Mouse (Mus musculus) retina, postnatal 1 day (tissue): ENCODE data around the gene D630003M21Rik.

Experiments used
- DNase-seq: peaks from one replicate; pipeline ENCODE4 v3.0.0-alpha.2; 2012

Gene D630003M21Rik

GRCm38 (mm10) chr2:158228670-158229502 lies at the start of gene D630003M21Rik:
Gene D630003M21Rik (minus strand): TSS chr2:158229222.
- peak; percentile 81 for DNase-seq

GRCm38 (mm10) chr2:158276878-158277277 lies 47.9 kb upstream of the D630003M21Rik start:
- DNase-seq: no peak

GRCm38 (mm10) chr2:158276451-158276850 lies 47.4 kb upstream of the D630003M21Rik start:
- DNase-seq: no peak

- no peak for DNase-seq
Observed at GRCm38 (mm10) chr2:158275811-158276210, 46.8 kb upstream of the D630003M21Rik start.

GRCm38 (mm10) chr2:158275349-158275748 lies 46.3 kb upstream of the D630003M21Rik start:
- DNase-seq: no peak

- DNase-seq: peak; percentile 70
Observed at GRCm38 (mm10) chr2:158273646-158274045, 44.6 kb upstream of the D630003M21Rik start.

GRCm38 (mm10) chr2:158270017-158270416 lies 41.0 kb upstream of the D630003M21Rik start:
- DNase-seq: no peak

- no peak for DNase-seq
Observed at GRCm38 (mm10) chr2:158264877-158265276, 35.9 kb upstream of the D630003M21Rik start.

- no peak for DNase-seq
Observed at GRCm38 (mm10) chr2:158259498-158259897, 30.5 kb upstream of the D630003M21Rik start.

- DNase-seq: peak; percentile 82
Observed at GRCm38 (mm10) chr2:158258781-158259180, 29.8 kb upstream of the D630003M21Rik start.

- DNase-seq: no peak
Observed at GRCm38 (mm10) chr2:158258005-158258418, 29.0 kb upstream of the D630003M21Rik start, which contains the start of gene Bpi. Gene Bpi (plus strand): TSS chr2:158258094.

- peak; percentile 56 for DNase-seq
Observed at GRCm38 (mm10) chr2:158256894-158257293, 27.9 kb upstream of the D630003M21Rik start.

- no peak for DNase-seq
Observed at GRCm38 (mm10) chr2:158253806-158254205, 24.8 kb upstream of the D630003M21Rik start.

- no peak for DNase-seq
Observed at GRCm38 (mm10) chr2:158250558-158250957, 21.5 kb upstream of the D630003M21Rik start.

- DNase-seq: no peak
Observed at GRCm38 (mm10) chr2:158248318-158248717, 19.3 kb upstream of the D630003M21Rik start.

- no peak for DNase-seq
Observed at GRCm38 (mm10) chr2:158247852-158248251, 18.8 kb upstream of the D630003M21Rik start.

GRCm38 (mm10) chr2:158245072-158245817 lies 16.2 kb upstream of the D630003M21Rik start:
- no peak for DNase-seq

- DNase-seq: no peak
Observed at GRCm38 (mm10) chr2:158243129-158243870, 14.3 kb upstream of the D630003M21Rik start.

- DNase-seq: no peak
Observed at GRCm38 (mm10) chr2:158242170-158242896, 13.3 kb upstream of the D630003M21Rik start.

GRCm38 (mm10) chr2:158241126-158241738 lies 12.2 kb upstream of the D630003M21Rik start:
- no peak for DNase-seq

GRCm38 (mm10) chr2:158238101-158238500 lies 9.1 kb upstream of the D630003M21Rik start:
- DNase-seq: no peak

GRCm38 (mm10) chr2:158236698-158237097 lies 7.7 kb upstream of the D630003M21Rik start:
- no peak for DNase-seq
